Mouse (Mus musculus) forebrain, postnatal 0 days (tissue): Measurements from ENCODE around the gene Cst7. TPM values are rescaled to one million over a fixed set of nuclear protein-coding genes. Genes with fewer than 3 reads are reported as not detected.

Source experiments
- ATAC-seq: fragments of 200-750 bp; cut with Nextera tagmentation; 2 replicates; pipeline ENCODE4 v1.8.0; 2017; ENCODE audit warnings: mild to moderate bottlenecking, moderate library complexity
- DNase-seq: peaks from one replicate; pipeline ENCODE4 v3.0.0-alpha.2; 2015
- H3K27ac ChIP-seq: fragments of 300-500 bp; sonication (generic); 2 replicates; pipeline ENCODE4 v1.5.1; 2014; ENCODE audit warnings: low read depth, mild to moderate bottlenecking, antibody characterized with exemption, low read length, moderate library complexity, mixed read lengths
- H3K27me3 ChIP-seq: fragments of 300-500 bp; sonication (generic); 2 replicates; pipeline ENCODE4 v1.6.1; 2014; ENCODE audit warnings: mild to moderate bottlenecking, low read length, mixed read lengths; ENCODE audit not compliant: insufficient read depth
- H3K36me3 ChIP-seq: fragments of 300-500 bp; sonication (generic); 2 replicates; pipeline ENCODE4 v1.6.1; 2014; ENCODE audit warnings: mild to moderate bottlenecking, moderate library complexity; ENCODE audit not compliant: insufficient read depth
- H3K4me1 ChIP-seq: fragments of 300-500 bp; sonication (generic); 2 replicates; pipeline ENCODE4 v1.6.1; 2014; ENCODE audit warnings: antibody characterized with exemption; ENCODE audit not compliant: insufficient read depth
- H3K4me2 ChIP-seq: fragments of 300-500 bp; sonication (generic); 2 replicates; pipeline ENCODE4 v1.6.1; 2014; ENCODE audit warnings: low read depth, mild to moderate bottlenecking, moderate library complexity
- H3K4me3 ChIP-seq: fragments of 300-500 bp; sonication (generic); 2 replicates; pipeline ENCODE4 v1.5.1; 2014; ENCODE audit warnings: low read depth, low read length, mixed read lengths
- H3K9ac ChIP-seq: fragments of 300-500 bp; sonication (generic); 2 replicates; pipeline ENCODE4 v1.6.1; 2014; ENCODE audit warnings: mild to moderate bottlenecking
- H3K9me3 ChIP-seq: fragments of 300-500 bp; sonication (generic); 2 replicates; pipeline ENCODE4 v1.6.1; 2016; ENCODE audit warnings: low read length
- CTCF ChIP-seq: sonication (generic); IDR thresholded peaks from 2 replicates; pipeline ENCODE4 v1.5.1; 2016; ENCODE audit warnings: antibody characterized with exemption, control low read depth, low read depth
- WGBS: fragments of 180-500 bp; shearing (Covaris S2); extraction: QIAGEN DNeasy Blood & Tissue Kit; methylation state at CpG from one replicate; pipeline ENCODE4 v1.1.7; 2014; 5-methylcytosine and 5-hydroxymethylcytosine counted together
- polyA plus RNA-seq: library from polyadenylated mRNA; unstranded; fragments of >200 nt; fragmentation: Nextera tagmentation; extraction: Ambion mirVana; gene quantifications from 2 replicates; pipeline ENCODE4 v1.2.1, GENCODE M21; 2015
- total RNA-seq: library from RNA; depleted of rRNA; stranded (reverse); fragments of >200 nt; gene quantifications from 2 replicates; pipeline ENCODE4 v1.2.3, GENCODE M21; 2014; rRNA removed

Cst7 gene
- total and polyA plus RNA-seq, 2 experiments from 2014 or later: 0.31 TPM; not detected in 1

- no peak overlapping the region for H3K4me3 ChIP-seq
- no peaks in the 10 kb centered on the region for H3K9me3 ChIP-seq
- no peak overlapping the region for H3K9ac ChIP-seq
- no peak overlapping the region for H3K27ac ChIP-seq
- peaks cover 29% of the 10 kb centered on the region for H3K36me3 ChIP-seq
- WGBS: 95% methylated on average over 8 of the region's 8 CpGs
- ATAC-seq: no peak
- no peaks in the 10 kb centered on the region for H3K27me3 ChIP-seq
- no peak for TF ChIP-seq CTCF
- no peaks in the 10 kb centered on the region for H3K4me1 ChIP-seq
- DNase-seq: no peak
- H3K4me2 ChIP-seq: no peak overlapping the region
These were observed 54.7 kb downstream of the Cst7 start for GRCm38 (mm10) chr2:150624926-150625325.

- Histone ChIP-seq H3K36me3 (peaks cover 20% of the 10 kb centered on the region; the same call in 1 of the 2 replicates), H3K4me2 (no peak overlapping the region), H3K27me3 (no peaks in the 10 kb centered on the region), H3K9ac (no peak overlapping the region), H3K27ac (no peak overlapping the region), H3K4me1 (no peaks in the 10 kb centered on the region), H3K9me3 (no peaks in the 10 kb centered on the region), H3K4me3 (no peak overlapping the region)
- no peak for ATAC-seq
- no peak for TF ChIP-seq CTCF
- WGBS: 75% methylated on average over 6 of the region's 6 CpGs
- no peak for DNase-seq
These were observed 56.9 kb downstream of the Cst7 start for GRCm38 (mm10) chr2:150627140-150627539.

Other genes with a start within 250 kb of the Cst7 start
- 4.7 TPM in 1 of 2 replicates, not detected in the other for gene Gm10130, start 246.7 kb upstream of the Cst7 start, total RNA-seq
- gene Gm10130, start 246.7 kb upstream of the Cst7 start, polyA plus RNA-seq: 1.4 and 1.5 TPM in 2 replicates
- gene 3300002I08Rik, start 207.7 kb upstream of the Cst7 start, total RNA-seq: 18.3 and 21.6 TPM in 2 replicates
- gene 3300002I08Rik, start 207.7 kb upstream of the Cst7 start, polyA plus RNA-seq: 10.4 and 11.0 TPM in 2 replicates
- 6.6 and 7.4 TPM in 2 replicates for gene Zfp442, start 118.9 kb upstream of the Cst7 start, total RNA-seq
- gene Zfp442, start 118.9 kb upstream of the Cst7 start, polyA plus RNA-seq: 3.2 and 4.5 TPM in 2 replicates
- not detected in 2 replicates for gene Zfp345, start 85.3 kb upstream of the Cst7 start, total RNA-seq
- 0.05 TPM in 1 of 2 replicates, not detected in the other for gene Zfp345, start 85.3 kb upstream of the Cst7 start, polyA plus RNA-seq
- 40.9 and 43.0 TPM in 2 replicates for gene Apmap, start 38.2 kb downstream of the Cst7 start, total RNA-seq
- gene Apmap, start 38.2 kb downstream of the Cst7 start, polyA plus RNA-seq: 53.5 and 56.1 TPM in 2 replicates
- gene Acss1, start 98.1 kb downstream of the Cst7 start, total RNA-seq: 16.9 and 17.8 TPM in 2 replicates
- 8.2 and 14.1 TPM in 2 replicates for gene Acss1, start 98.1 kb downstream of the Cst7 start, polyA plus RNA-seq
- not detected in 2 replicates for gene Vsx1, start 118.9 kb downstream of the Cst7 start, total RNA-seq
- 0.06 and 0.13 TPM in 2 replicates for gene Vsx1, start 118.9 kb downstream of the Cst7 start, polyA plus RNA-seq
- gene Entpd6, start 178.6 kb downstream of the Cst7 start, total RNA-seq: 74.3 and 93.6 TPM in 2 replicates
- 57.7 and 76.0 TPM in 2 replicates for gene Entpd6, start 178.6 kb downstream of the Cst7 start, polyA plus RNA-seq
- gene Pygb, start 216.3 kb downstream of the Cst7 start, total RNA-seq: 146 and 174 TPM in 2 replicates
- 81.3 and 102 TPM in 2 replicates for gene Pygb, start 216.3 kb downstream of the Cst7 start, polyA plus RNA-seq